Mouse (Mus musculus) B cell, adult (primary cell): ENCODE results near the gene Nradd. TPM values are rescaled to one million over a fixed set of nuclear protein-coding genes. Genes with fewer than 3 reads are reported as not detected.

Experiments
- total RNA-seq: library from RNA; stranded (reverse); gene quantifications from 4 replicates; pipeline ENCODE4 v1.2.4, GENCODE M21; 2023; ENCODE audit not compliant: inconsistent age

Nradd gene
- 1.1 to 3.8 TPM (median 1.8 TPM) in 4 replicates for total RNA-seq

GRCm38 (mm10) chr9:110624361-110625166 is at the start of gene Nradd:
Gene Nradd (minus strand): TSS chr9:110624452.

GRCm38 (mm10) chr9:110656249-110657221 is 32.3 kb upstream of the Nradd start, which contains the start of gene Ccdc12:
Gene Ccdc12 (plus strand): TSS chr9:110656503.

GRCm38 (mm10) chr9:110653655-110654461 is 29.6 kb upstream of the Nradd start, which contains the start of gene Nbeal2:
Gene Nbeal2 (minus strand): TSS chr9:110654161.

Other genes starting within 250 kb of the Nradd start
- 132 to 147 TPM (median 139 TPM) in 4 replicates for gene Ptpn23, start 216.2 kb downstream of the Nradd start, total RNA-seq
- gene Ngp, start 204.7 kb downstream of the Nradd start, total RNA-seq, result 1.5 to 3.0 TPM (median 2.4 TPM) in 4 replicates
- 43.6 to 51.6 TPM (median 47.2 TPM) in 4 replicates for gene Klhl18, start 147.8 kb downstream of the Nradd start, total RNA-seq
- gene Kif9, start 147.5 kb downstream of the Nradd start, total RNA-seq, result 2.5 to 5.5 TPM (median 3.6 TPM) in 4 replicates
- 201 to 233 TPM (median 213 TPM) in 4 replicates for gene Setd2, start 91.9 kb downstream of the Nradd start, total RNA-seq
- 35.1 to 39.2 TPM (median 37.6 TPM) in 4 replicates for gene Nbeal2, start 29.7 kb upstream of the Nradd start, total RNA-seq
- gene Ccdc12, start 32.1 kb upstream of the Nradd start, total RNA-seq, result 86.7 to 110 TPM (median 103 TPM) in 4 replicates
- gene Myl3, start 117.4 kb upstream of the Nradd start, total RNA-seq, result not detected in 4 replicates
- gene Pth1r, start 122.7 kb upstream of the Nradd start, total RNA-seq, result not detected in 4 replicates
- not detected in 4 replicates for gene Prss42, start 173.7 kb upstream of the Nradd start, total RNA-seq
- gene Prss44, start 189.5 kb upstream of the Nradd start, total RNA-seq, result not detected in 4 replicates
- gene Prss43, start 202.2 kb upstream of the Nradd start, total RNA-seq, result not detected in 4 replicates
- gene Prss45, start 210.1 kb upstream of the Nradd start, total RNA-seq, result not detected in 4 replicates
- not detected in 4 replicates for gene Prss46, start 220.1 kb upstream of the Nradd start, total RNA-seq
- gene Prss50, start 233.5 kb upstream of the Nradd start, total RNA-seq, result not detected in 4 replicates